Mouse (Mus musculus) megakaryocyte, embryonic 14.5 days (primary cell): ENCODE measurements around the gene Gadd45gip1. TPM values are rescaled to one million over a fixed set of nuclear protein-coding genes. Genes with fewer than 3 reads are reported as not detected.

Experiments
- H3K27me3 ChIP-seq: replicated peaks from 2 replicates; pipeline ENCODE3; 2012; ENCODE audit warnings: inconsistent platforms
- H3K36me3 ChIP-seq: replicated peaks from 2 replicates; pipeline ENCODE3; 2012; ENCODE audit warnings: low read length, inconsistent platforms, mixed read lengths
- H3K4me1 ChIP-seq: 2 replicates; pipeline ENCODE4 v1.6.1; 2012; ENCODE audit warnings: inconsistent platforms
- H3K4me3 ChIP-seq: replicated peaks from 2 replicates; pipeline ENCODE3; 2012; ENCODE audit warnings: moderate library complexity, mild to moderate bottlenecking, inconsistent platforms
- H3K9me3 ChIP-seq: 2 replicates; pipeline ENCODE4 v1.6.1; 2012; ENCODE audit warnings: inconsistent platforms
- FLI1 ChIP-seq: IDR thresholded peaks from 2 replicates; pipeline ENCODE4 v1.6.1; 2012; ENCODE audit warnings: low read length, inconsistent platforms, mixed read lengths
- GATA1 ChIP-seq: IDR thresholded peaks from 3 replicates; pipeline ENCODE4 v1.6.1; 2012; ENCODE audit warnings: mixed read lengths, low read length, inconsistent platforms, borderline replicate concordance
- polyA plus RNA-seq: library from polyadenylated mRNA; stranded (reverse); fragments of >175 nt; gene quantifications from 2 replicates; pipeline ENCODE4 v1.2.3, GENCODE M21; 2012; ENCODE audit warnings: low replicate concordance; ENCODE audit not compliant: insufficient read depth

Gadd45gip1 gene
- polyA plus RNA-seq, 1 experiment: 49.3 TPM

GRCm38 (mm10) chr8:84884728-84885127, 53.4 kb downstream of the Gadd45gip1 start:
- TF ChIP-seq GATA1: no peak
- no peak for TF ChIP-seq FLI1
- no peaks in the 10 kb centered on the region for H3K27me3 ChIP-seq
- peaks cover 53% of the 10 kb centered on the region for H3K36me3 ChIP-seq
- no peak overlapping the region for H3K4me3 ChIP-seq
- H3K4me1 ChIP-seq: peaks cover 7% of the 10 kb centered on the region
- H3K9me3 ChIP-seq: no peaks in the 10 kb centered on the region

Other genes with a start within 250 kb of the Gadd45gip1 start
- gene Ier2, start 168.7 kb upstream of the Gadd45gip1 start, polyA plus RNA-seq: 106 and 333 TPM in 2 replicates
- 107 and 120 TPM in 2 replicates for gene Trmt1, start 145.2 kb upstream of the Gadd45gip1 start, polyA plus RNA-seq
- 144 and 266 TPM in 2 replicates for gene Nacc1, start 143.7 kb upstream of the Gadd45gip1 start, polyA plus RNA-seq
- 347 and 510 TPM in 2 replicates for gene Lyl1, start 130.1 kb upstream of the Gadd45gip1 start, polyA plus RNA-seq
- 2.7 and 19.7 TPM in 2 replicates for gene G430095P16Rik, start 108.5 kb upstream of the Gadd45gip1 start, polyA plus RNA-seq
- gene Nfix, start 31.2 kb upstream of the Gadd45gip1 start, polyA plus RNA-seq: 18.4 and 27.4 TPM in 2 replicates
- gene Dand5, start 8.7 kb upstream of the Gadd45gip1 start, polyA plus RNA-seq: 3.1 TPM in 1 of 2 replicates, not detected in the other
- gene Rad23a, start 9.1 kb downstream of the Gadd45gip1 start, polyA plus RNA-seq: 338 and 623 TPM in 2 replicates
- gene Calr, start 15.4 kb downstream of the Gadd45gip1 start, polyA plus RNA-seq: 235 and 510 TPM in 2 replicates
- 30.7 and 64.8 TPM in 2 replicates for gene Farsa, start 25.5 kb downstream of the Gadd45gip1 start, polyA plus RNA-seq
- 24.3 and 63.0 TPM in 2 replicates for gene Syce2, start 40.6 kb downstream of the Gadd45gip1 start, polyA plus RNA-seq
- 13.9 and 24.1 TPM in 2 replicates for gene Gcdh, start 62.4 kb downstream of the Gadd45gip1 start, polyA plus RNA-seq
- gene Klf1, start 70.4 kb downstream of the Gadd45gip1 start, polyA plus RNA-seq: 7.9 and 11.9 TPM in 2 replicates
- gene Dnase2a, start 77.0 kb downstream of the Gadd45gip1 start, polyA plus RNA-seq: 3.5 and 13.5 TPM in 2 replicates
- gene Mast1, start 105.8 kb downstream of the Gadd45gip1 start, polyA plus RNA-seq: 0.20 TPM in 1 of 2 replicates, not detected in the other
- not detected in 2 replicates for gene Rtbdn, start 115.5 kb downstream of the Gadd45gip1 start, polyA plus RNA-seq
- not detected in 2 replicates for gene Gm49661, start 137.9 kb downstream of the Gadd45gip1 start, polyA plus RNA-seq
- gene Prdx2, start 138.1 kb downstream of the Gadd45gip1 start, polyA plus RNA-seq: 68.6 and 73.1 TPM in 2 replicates
- 248 and 286 TPM in 2 replicates for gene Rnaseh2a, start 138.2 kb downstream of the Gadd45gip1 start, polyA plus RNA-seq
- gene Junb, start 147.2 kb downstream of the Gadd45gip1 start, polyA plus RNA-seq: 743 and 797 TPM in 2 replicates
- 7.3 and 8.9 TPM in 2 replicates for gene Hook2, start 159.1 kb downstream of the Gadd45gip1 start, polyA plus RNA-seq
- gene Best2, start 183.0 kb downstream of the Gadd45gip1 start, polyA plus RNA-seq: 0.27 TPM in 1 of 2 replicates, not detected in the other
- 103 and 181 TPM in 2 replicates for gene Asna1, start 193.8 kb downstream of the Gadd45gip1 start, polyA plus RNA-seq
- 123 and 539 TPM in 2 replicates for gene Trir, start 195.3 kb downstream of the Gadd45gip1 start, polyA plus RNA-seq
- 5.1 and 5.3 TPM in 2 replicates for gene Tnpo2, start 205.4 kb downstream of the Gadd45gip1 start, polyA plus RNA-seq
- gene Fbxw9, start 228.5 kb downstream of the Gadd45gip1 start, polyA plus RNA-seq: 14.6 and 15.5 TPM in 2 replicates
- gene Gm5741, start 236.5 kb downstream of the Gadd45gip1 start, polyA plus RNA-seq: 8.7 TPM in 1 of 2 replicates, not detected in the other
- gene Dhps, start 240.2 kb downstream of the Gadd45gip1 start, polyA plus RNA-seq: 43.5 and 103 TPM in 2 replicates
- 8.8 and 10.6 TPM in 2 replicates for gene Wdr83os, start 249.2 kb downstream of the Gadd45gip1 start, polyA plus RNA-seq
- gene Wdr83, start 249.8 kb downstream of the Gadd45gip1 start, polyA plus RNA-seq: 19.7 TPM in 1 of 2 replicates, not detected in the other